Mouse (Mus musculus) kidney, adult 8-10 months (tissue): ENCODE measurements around the gene Rab6b.

Source experiments
- DNase-seq, 2 experiments: peaks; one replicate each; pipeline ENCODE4 v3.0.0; 2022

Rab6b gene

GRCm38 (mm10) chr9:103108943-103109670 is 2.5 kb upstream of the Rab6b start:
- DNase-seq: no peak

GRCm38 (mm10) chr9:103109911-103110310 is 1.7 kb upstream of the Rab6b start:
- no peak for DNase-seq

DNA sequence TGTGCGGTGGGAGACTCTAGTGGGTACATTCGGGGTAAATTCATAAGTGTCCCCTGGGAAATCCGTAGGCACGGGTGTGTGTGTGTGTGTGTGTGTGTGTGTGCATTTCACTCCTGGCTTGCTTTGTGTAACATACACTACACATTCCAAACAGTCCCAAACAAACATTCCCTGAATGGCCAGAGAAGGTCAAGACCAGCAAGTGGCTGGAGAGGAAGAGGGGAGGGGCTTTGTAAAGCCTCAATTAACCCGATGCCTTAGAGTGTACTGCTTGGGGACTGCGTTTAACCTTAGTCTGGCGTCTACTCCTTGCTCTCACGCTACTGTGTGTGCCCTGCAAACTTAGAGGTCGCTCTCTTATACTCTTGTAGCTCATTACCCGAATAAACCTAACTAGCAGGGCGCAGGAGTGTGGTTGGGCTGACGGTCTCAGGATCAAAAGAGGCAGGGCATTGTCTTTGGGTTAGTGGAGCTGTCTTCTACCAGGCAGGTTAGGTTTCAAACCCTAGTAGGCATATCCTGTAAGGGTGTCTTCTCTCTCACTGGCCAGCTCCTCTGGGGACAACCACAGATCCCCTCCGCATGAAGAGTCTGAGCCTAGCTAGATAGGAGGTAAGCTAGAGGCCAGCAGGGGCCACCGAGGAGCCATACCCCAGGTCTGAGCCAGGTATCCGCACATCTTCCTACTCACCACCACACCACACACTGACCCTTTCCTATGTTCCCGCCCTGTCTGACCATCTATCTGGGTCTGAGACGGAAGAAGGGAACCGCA is 673 bp upstream of the Rab6b start:
- DNase-seq: no peak

GRCm38 (mm10) chr9:103112471-103113271 is 1.1 kb downstream of the Rab6b start:
- no peak for DNase-seq

DNA sequence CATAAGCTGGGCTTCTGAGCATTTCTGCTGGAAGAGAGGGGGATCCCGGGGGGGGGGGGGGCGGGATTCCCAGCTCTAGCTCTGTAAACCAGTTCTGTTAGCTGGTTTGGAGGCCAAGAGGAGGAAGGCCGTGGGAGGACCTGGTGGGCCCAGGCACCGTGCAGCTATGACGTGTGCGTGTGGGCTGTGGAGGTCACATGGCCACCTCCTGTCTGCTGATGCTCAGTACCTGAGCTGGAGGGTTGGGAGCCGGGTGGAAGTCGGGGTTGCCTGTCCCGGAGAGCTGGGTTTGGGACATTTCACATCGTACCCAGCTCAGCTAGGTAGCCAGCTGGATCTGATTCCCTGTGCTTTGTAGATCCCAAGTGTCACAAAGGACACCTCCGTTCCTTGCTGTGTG is 1.8 kb downstream of the Rab6b start:
- no peak for DNase-seq

DNA sequence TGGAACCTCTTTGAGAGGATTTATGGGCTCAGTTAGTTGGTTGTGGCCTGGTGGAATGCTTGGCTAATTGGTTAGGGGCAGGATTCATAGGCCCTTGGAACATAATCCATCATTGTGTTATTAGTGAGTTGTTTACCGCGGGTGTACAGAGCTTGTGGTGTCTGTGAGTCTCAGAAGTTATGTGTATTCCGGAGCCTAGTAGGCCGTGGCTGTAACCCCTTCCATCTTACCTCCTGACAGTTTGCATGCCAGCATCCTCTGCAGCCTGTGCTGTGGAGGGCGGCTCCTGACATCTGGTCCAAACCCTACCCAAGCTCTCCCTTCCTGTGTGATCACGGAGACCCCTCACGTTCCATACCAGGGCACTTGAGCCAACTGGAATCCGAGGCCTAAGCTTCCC is 2.7 kb downstream of the Rab6b start:
- DNase-seq: no peak

DNA sequence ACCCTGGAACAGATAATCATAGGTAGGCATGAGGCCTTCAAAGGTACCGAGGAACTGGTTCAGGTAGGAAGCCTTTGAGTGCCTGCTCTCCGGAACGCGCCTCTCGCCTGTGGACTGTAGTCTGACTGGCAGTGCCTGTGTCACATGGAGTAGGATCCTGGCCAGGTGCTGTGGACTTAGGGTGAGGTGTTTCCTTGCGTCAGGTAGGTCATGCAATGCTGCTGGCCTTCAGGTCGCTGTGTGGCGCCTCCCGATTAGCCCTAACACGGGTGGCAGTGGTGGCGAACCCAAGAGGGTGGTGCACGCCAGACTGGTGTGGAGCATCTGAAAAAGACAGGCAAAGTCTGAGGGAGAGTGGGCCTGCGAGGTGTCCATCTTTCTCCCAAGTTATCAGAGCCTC is 3.3 kb downstream of the Rab6b start:
- DNase-seq: no peak

DNA sequence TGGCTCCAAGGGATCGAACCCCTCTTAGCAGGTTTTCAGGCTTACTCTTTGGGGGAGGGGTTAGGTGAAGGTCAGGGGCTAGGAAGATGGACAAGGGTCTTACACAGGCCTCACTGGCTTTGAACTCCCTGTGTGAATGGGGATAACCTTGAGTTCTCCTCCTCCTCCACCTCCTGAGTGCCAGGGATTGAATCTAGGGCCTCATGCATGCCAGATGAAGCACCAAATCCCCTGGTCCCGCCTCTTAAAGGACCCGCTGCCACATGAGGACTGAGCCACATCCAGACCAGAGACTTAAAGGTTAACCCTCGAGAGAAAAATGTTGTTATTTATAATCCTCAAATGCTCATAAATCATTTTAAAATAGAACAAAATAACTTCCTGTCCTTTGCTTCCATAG is 5.4 kb downstream of the Rab6b start:
- DNase-seq: no peak

DNA sequence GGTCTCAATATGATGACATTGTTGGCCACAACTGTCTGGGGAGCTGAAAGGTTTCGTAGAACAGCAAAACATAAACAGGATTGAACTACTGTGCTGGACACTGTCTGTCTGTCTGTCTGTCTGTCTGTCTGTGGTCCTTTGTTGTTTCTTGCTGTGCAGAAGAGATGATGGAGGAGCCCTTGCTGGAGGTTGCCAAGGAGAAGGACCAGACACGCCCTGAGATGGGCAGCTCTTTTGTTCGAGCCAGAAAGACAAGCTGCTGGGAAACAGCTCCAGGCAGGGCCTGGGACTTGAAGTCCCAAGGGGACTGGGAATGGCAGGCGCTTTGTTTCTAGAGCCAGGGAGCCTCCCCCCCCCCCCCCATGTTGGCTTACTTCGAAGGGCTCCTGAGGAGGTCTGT is 5.9 kb downstream of the Rab6b start:
- no peak for DNase-seq

- DNase-seq: no peak
Measured at GRCm38 (mm10) chr9:103117951-103118350, 6.4 kb downstream of the Rab6b start.

DNA sequence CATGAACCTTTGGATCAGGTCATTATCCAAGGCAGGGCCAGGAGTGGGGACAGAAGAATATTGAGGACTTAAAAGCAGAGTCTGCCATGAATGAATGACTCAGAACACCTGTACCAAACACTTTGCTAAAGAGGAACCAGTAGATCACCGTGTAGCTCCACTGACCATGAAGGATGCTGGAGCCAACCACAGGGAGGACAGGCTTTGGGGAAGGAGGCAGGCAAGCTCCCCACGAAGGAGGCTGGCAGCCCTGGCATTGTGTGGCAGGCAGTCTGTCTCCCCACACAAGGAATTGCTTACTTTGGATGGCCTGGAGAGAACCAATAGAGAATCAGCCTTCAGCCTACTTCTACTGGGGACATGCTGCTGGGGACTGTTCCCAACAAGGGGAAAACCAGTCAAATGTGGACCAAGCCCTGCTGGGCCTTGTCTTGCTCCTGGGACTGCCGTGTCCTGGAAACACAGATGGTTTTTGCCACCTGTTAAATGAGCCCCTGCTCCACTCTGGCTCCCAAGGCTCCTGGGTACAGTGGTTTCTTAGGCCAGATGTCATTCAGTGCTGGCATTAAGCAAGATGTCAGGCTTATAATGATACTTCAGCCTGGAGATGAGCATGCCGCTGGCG is 7.2 kb downstream of the Rab6b start:
- no peak for DNase-seq

DNA sequence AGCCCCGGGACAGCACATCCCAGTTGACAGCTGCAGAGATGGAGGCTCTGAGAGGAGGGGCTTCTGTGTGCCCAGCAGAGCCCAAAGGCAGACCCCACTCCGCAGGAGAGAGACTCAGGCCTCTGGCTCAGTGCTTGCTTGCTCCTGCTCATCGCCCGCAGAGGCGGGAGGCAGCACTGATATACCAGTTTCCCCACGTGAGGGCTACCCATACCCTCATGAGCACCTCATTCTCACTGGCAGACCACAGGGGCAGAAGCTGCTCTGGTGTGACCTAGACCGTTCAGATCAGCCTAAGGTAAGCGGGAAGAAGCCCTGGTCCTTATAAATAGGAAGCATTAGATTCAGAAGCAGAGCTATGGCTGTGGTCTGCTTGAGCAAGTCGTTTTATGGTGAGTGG is 8.2 kb downstream of the Rab6b start:
- DNase-seq: no peak

DNA sequence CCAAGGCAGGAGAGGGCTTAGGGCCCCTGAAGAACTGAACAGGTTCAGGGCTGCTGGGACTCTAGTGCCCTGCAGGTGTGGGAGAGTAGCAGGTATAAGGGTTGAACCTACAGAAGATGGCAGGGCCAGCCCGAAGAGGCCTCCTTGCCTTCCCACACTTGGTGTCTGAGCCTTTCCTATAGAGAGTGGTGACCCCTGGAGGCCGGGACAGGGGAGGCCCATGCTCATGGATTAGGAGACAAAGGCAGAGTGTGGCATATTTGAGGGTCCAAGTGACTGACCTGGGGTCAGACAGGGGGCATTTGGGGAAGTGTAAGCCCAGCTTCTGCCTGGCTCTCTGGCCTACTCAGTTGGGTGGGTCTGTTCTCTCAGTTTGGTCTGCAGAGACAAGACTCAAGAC is 8.6 kb downstream of the Rab6b start:
- DNase-seq: no peak

DNA sequence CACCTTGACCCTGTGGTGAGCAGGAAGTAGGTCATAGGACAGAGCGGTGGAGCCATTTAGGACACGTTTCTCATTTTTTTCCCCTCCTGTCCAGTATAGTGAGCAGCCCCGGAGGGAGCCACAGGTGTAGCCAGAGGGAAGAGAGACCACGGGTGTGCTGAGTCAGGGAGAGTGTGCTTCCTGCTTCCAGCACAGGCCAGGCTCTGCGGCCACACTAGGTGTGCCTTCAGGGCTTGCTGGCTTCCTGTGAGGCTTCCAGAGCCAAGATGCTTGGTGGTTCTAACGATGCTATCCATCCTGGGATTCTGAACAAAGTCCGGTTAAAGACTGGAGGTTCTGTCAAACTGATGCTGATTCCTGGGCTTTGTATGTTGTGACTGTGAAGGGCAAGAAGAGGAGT is 10.0 kb downstream of the Rab6b start:
- DNase-seq: no peak

- DNase-seq: no peak
Measured at GRCm38 (mm10) chr9:103124746-103125145, 13.2 kb downstream of the Rab6b start.

DNA sequence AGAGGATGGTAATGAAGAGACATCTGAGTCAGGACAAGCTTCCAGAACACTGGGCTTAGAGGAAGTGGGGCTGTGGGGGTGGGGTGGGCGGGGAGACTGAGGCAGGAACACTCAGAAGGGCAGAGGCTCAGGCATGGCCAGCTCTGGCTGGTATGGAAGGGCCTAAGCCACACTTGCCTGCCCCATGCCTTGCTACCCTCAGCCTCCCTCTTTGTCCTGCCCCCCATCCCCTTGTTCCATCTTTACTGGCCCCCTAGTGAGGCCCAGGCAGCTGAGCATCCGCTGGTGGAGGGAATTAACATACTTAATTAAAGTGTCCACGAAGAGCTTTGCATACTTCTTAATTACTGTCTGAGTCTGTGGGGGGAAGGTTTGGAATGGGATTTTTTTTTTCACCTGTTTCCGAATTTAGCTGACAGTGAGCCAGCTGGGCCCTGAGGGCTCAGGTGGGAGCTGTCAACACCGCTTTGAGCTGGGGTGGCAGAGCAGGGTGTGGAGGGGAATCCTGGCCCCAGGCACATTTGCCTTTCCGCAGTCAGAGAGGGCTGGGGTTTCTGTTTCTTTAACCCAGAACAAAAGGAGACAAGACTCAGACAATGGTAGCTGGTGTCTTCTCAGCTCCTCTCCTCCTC is 22.0 kb downstream of the Rab6b start:
- DNase-seq: no peak

- no peak for DNase-seq
Measured at GRCm38 (mm10) chr9:103134450-103135030, 23.0 kb downstream of the Rab6b start.

DNA sequence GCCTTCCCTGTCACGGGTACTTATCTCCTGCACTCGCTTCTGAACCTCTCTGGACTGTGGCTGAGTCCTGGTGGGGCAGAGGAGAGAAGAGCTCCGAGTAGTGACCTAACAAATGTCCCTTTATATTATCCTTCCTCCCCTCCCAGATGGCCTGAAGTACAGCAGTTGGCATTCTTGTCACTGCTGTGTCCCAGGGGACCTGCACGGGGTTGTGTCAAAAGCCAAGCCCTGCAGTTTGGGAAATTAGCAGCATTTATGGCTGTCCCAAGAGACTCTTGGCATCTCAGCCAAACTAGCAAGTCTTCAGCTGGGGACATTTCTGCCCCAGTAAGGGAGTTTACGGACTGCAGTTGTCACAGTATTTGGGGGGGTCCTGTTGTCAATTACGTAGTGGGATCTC is 27.9 kb downstream of the Rab6b start:
- DNase-seq: no peak

- no peak for DNase-seq
Measured at GRCm38 (mm10) chr9:103140384-103140783, 28.8 kb downstream of the Rab6b start.

DNA sequence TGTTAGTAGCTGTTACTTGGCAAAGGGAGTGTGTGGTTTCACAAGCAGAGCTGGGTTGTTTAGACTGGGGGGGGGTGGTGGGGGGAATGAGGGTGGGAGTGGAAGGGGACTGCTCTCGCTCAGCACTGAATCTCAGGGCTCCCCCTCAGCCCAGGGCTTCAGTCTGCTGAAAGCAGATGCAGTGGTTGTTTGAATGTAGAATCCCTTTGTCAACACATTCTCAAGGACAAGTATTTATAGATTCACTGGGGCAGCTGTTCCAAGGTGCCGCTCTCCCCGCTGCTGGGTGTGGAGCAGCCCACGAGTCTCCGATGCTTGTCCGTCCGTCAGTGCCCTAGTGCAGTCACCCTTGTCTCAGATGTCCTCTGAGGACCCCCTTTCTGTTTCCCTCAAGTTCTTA is 29.7 kb downstream of the Rab6b start:
- DNase-seq: no peak

- DNase-seq: no peak
Measured at GRCm38 (mm10) chr9:103143881-103144280, 32.3 kb downstream of the Rab6b start.

GRCm38 (mm10) chr9:103145351-103145750 is 33.8 kb downstream of the Rab6b start:
- no peak for DNase-seq
